Mouse (Mus musculus) hindbrain, embryonic 12.5 days (tissue): ENCODE data around the gene Ecm2. TPM values are rescaled to one million over a fixed set of nuclear protein-coding genes. Genes with fewer than 3 reads are reported as not detected.

Experiments used
- ATAC-seq: fragments of 200-750 bp; cut with Nextera tagmentation; 2 replicates; pipeline ENCODE4 v1.8.0; 2017; ENCODE audit warnings: moderate TSS enrichment; ENCODE audit not compliant: low FRiP score
- H3K27ac ChIP-seq: fragments of 300-500 bp; sonication (generic); 2 replicates; pipeline ENCODE4 v1.5.1; 2016; ENCODE audit warnings: mild to moderate bottlenecking
- H3K27me3 ChIP-seq: fragments of 300-500 bp; sonication (generic); 2 replicates; pipeline ENCODE4 v1.6.1; 2016; ENCODE audit warnings: mild to moderate bottlenecking
- H3K36me3 ChIP-seq: fragments of 300-500 bp; sonication (generic); 2 replicates; pipeline ENCODE4 v1.6.1; 2016; ENCODE audit warnings: mild to moderate bottlenecking
- H3K4me1 ChIP-seq: fragments of 300-500 bp; sonication (generic); 2 replicates; pipeline ENCODE4 v1.6.1; 2016
- H3K4me2 ChIP-seq: fragments of 300-500 bp; sonication (generic); replicated peaks from 2 replicates; pipeline ENCODE4 v1.6.1; 2016; ENCODE audit warnings: mild to moderate bottlenecking
- H3K4me3 ChIP-seq: fragments of 300-500 bp; sonication (generic); 2 replicates; pipeline ENCODE4 v1.5.1; 2016; ENCODE audit warnings: mild to moderate bottlenecking
- H3K9ac ChIP-seq: fragments of 300-500 bp; sonication (generic); 2 replicates; pipeline ENCODE4 v1.6.1; 2016; ENCODE audit warnings: mild to moderate bottlenecking, moderate library complexity
- H3K9me3 ChIP-seq: fragments of 300-500 bp; sonication (generic); replicated peaks from 2 replicates; pipeline ENCODE4 v1.6.1; 2016; ENCODE audit warnings: mild to moderate bottlenecking
- WGBS: fragments of 180-500 bp; shearing (Covaris S2); methylation state at CpG from one replicate; pipeline ENCODE4 v1.1.7; 2016; 5-methylcytosine and 5-hydroxymethylcytosine counted together
- polyA plus RNA-seq: library from polyadenylated mRNA; unstranded; fragments of >200 nt; fragmentation: Nextera tagmentation; extraction: Ambion mirVana; gene quantifications from 2 replicates; pipeline ENCODE4 v1.2.1, GENCODE M21; 2016

Gene Ecm2
- polyA plus RNA-seq, 1 experiment from 2014 or later = 1.4 TPM

DNA sequence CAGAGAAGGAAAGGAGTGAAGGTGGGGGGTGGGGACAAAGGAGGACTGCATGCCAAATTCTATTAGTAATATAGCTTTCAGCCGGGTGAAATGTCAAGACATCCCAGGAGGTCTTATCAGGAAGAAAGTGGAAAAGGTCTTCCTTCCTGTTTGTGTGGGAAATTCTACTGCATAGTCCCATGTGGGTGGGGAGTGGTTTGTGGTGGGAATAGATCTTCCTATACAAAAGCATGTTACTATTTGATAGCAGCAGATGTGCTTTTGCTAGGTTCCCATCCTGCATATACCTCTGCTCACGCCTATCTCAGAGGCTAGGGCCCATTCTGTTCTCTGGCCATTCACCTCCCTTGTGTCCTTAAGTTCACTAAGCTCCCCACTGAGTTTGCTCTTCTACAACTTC, 56.3 kb downstream of the Ecm2 start:
- H3K4me2 ChIP-seq = no peak overlapping the region
- no peaks in the 10 kb centered on the region for H3K27me3 ChIP-seq
- no peaks in the 10 kb centered on the region for H3K36me3 ChIP-seq
- no peaks in the 10 kb centered on the region for H3K9me3 ChIP-seq
- H3K9ac ChIP-seq = no peak overlapping the region
- no peak overlapping the region for H3K4me3 ChIP-seq
- no peak overlapping the region for H3K27ac ChIP-seq
- ATAC-seq = no peak
- H3K4me1 ChIP-seq = no peaks in the 10 kb centered on the region
- WGBS = 72% methylated on average over 2 of the region's 2 CpGs

DNA sequence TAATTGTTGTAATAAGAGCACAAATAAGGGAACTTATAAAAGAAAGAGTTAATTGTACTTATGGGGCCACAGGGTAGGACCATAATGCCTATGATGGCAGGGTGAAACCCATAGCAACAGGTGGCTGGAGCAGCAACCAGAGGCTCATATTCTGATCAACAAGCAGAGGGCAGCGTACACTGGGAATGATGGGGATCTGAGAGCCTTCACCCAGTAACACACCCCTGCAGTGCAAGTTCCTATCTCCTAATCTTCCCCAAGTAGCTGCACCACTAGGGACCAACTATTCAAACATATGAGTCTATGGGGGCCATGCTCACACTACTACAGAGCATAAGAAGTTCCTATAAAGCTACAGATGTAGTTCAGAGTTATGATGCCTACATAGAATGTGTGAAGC, 59.7 kb downstream of the Ecm2 start:
- no peak overlapping the region for H3K4me2 ChIP-seq
- 88% methylated on average over 1 of the region's 1 CpGs for WGBS
- no peak for ATAC-seq

DNA sequence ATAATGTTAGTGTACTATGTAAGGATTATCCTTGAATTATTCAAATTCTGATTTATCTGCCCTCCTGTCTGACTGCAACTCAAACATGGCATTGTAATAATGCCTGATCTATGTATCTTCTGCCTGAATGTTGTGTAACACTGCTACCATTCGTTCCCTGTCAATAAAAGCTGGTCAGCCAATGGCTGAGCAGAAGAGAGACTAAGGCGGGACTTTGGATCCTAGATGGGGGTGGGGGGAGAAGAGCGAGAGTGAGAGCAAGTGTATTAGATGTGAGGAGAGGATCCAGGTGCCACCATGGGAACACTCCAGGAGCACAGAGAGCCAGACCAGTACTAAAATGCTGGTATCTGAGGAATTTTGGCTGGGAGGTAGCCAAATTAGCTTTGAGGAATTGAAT, 65.8 kb downstream of the Ecm2 start:
- Histone ChIP-seq H3K9me3 (no peaks in the 10 kb centered on the region), H3K27ac (no peak overlapping the region), H3K9ac (no peak overlapping the region), H3K4me3 (no peak overlapping the region), H3K36me3 (no peaks in the 10 kb centered on the region), H3K4me1 (no peaks in the 10 kb centered on the region), H3K4me2 (no peak overlapping the region), H3K27me3 (no peaks in the 10 kb centered on the region)
- ATAC-seq = no peak
- WGBS = 66% methylated on average over 3 of the region's 3 CpGs

More for the DNA sequence above, 59.7 kb downstream of the Ecm2 start:
- Histone ChIP-seq H3K4me3 (no peak overlapping the region), H3K9ac (no peak overlapping the region), H3K27me3 (no peaks in the 10 kb centered on the region), H3K27ac (no peak overlapping the region), H3K4me1 (no peaks in the 10 kb centered on the region), H3K9me3 (no peaks in the 10 kb centered on the region), H3K36me3 (no peaks in the 10 kb centered on the region)

DNA sequence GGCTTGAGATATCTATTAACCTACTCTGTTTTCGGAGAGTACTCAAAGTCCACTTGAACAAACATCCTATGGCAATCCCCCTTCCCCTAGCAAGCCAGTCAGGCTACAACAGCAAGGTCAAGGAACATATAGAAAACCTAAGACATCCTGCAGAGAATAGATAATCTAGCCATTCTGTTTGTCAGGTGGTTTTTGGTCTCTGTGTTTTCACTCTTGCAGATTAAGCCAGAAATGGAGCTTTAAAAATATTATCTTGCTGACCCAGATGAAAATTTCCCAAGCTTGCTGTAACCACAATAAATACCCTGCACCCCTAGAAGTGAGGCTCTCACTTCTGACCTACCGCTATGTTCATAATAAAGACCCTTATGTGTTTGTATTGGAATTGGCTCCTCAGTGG, 66.8 kb downstream of the Ecm2 start:
- 87% methylated on average over 2 of the region's 2 CpGs for WGBS
- no peaks in the 10 kb centered on the region for H3K4me1 ChIP-seq
- ATAC-seq = no peak

DNA sequence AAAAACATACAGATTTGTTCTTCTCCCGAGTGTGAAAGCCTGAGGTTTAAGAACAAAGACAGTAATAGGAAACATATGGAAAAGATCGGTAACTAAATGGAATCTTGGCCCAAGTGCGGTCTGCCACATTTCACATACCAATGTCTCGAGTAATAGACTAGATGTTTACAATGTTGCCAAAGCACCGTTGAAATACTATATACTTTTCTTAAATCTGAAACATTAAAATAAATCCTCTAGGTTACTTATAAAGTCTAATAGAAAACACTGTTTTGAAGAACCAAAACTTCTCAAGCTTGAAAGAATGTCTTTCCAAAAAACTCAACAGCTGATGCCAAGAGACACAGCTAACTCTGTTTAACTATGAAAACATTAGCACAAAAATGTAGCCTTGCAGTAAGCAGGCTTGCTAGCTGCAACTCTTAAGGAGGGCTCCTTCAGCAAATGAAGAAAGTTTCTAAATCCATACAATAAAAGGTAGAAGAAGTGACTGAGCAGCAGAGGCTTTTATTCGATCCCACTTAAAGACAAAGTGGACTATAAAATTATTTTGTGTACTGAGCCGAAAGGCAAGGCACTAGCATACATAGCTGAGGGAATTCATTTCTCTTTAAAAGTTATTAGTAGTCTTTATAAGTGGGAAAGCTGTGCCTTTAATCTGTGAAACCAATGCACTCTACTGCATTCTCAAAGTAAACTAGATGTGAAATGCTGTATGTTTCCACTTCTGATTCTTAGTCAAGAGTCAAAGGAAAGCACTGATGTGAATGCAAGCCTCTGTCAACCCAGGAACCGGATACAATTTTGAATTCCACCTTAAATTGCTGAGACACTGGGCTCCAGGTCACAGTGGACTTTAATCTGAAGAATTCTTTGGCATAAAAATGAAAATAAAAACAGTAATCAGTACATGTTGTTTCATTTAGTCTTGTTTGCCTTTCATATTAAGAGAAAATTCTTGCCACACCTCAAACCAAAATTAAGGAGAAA, 77.2 kb downstream of the Ecm2 start, which contains the start of gene Omd:
Gene Omd (plus strand): TSS at position 922 of the 990 bp plus-strand sequence.
- H3K4me2 ChIP-seq = no peak within 1 kb of the TSS
- 78% methylated on average over 8 of the region's 8 CpGs for WGBS
- ATAC-seq = no peak

More for the DNA sequence above, 66.8 kb downstream of the Ecm2 start:
- no peak overlapping the region for H3K9ac ChIP-seq
- no peak overlapping the region for H3K4me2 ChIP-seq
- no peak overlapping the region for H3K4me3 ChIP-seq
- H3K36me3 ChIP-seq = no peaks in the 10 kb centered on the region
- no peaks in the 10 kb centered on the region for H3K27me3 ChIP-seq
- H3K27ac ChIP-seq = no peak overlapping the region
- no peaks in the 10 kb centered on the region for H3K9me3 ChIP-seq

More for the DNA sequence above, 77.2 kb downstream of the Ecm2 start, which contains the start of gene Omd:
- Histone ChIP-seq H3K27me3 (no peaks in the 10 kb centered on the region), H3K9ac (no peak within 1 kb of the TSS), H3K9me3 (no peaks in the 10 kb centered on the region), H3K27ac (0 out of 2 replicates have a peak within 1 kb of the TSS, but pooled peaks have one; percentile 17), H3K4me1 (no peaks in the 10 kb centered on the region), H3K4me3 (no peak within 1 kb of the TSS), H3K36me3 (no peaks in the 10 kb centered on the region)

Other genes with a start within 250 kb of the Ecm2 start
- gene Fgd3, start 184.5 kb upstream of the Ecm2 start, polyA plus RNA-seq = 1.1 and 1.2 TPM in 2 replicates
- gene Bicd2, start 163.2 kb upstream of the Ecm2 start, polyA plus RNA-seq = 40.7 and 44.2 TPM in 2 replicates
- 16.5 and 17.3 TPM in 2 replicates for gene Ippk, start 83.6 kb upstream of the Ecm2 start, polyA plus RNA-seq
- 0.79 and 1.3 TPM in 2 replicates for gene Tes3-ps, start 11.5 kb upstream of the Ecm2 start, polyA plus RNA-seq
- gene Aspn, start 39.6 kb downstream of the Ecm2 start, polyA plus RNA-seq = 3.0 and 4.8 TPM in 2 replicates
- 0.30 and 0.58 TPM in 2 replicates for gene Omd, start 77.7 kb downstream of the Ecm2 start, polyA plus RNA-seq
- gene Ogn, start 103.2 kb downstream of the Ecm2 start, polyA plus RNA-seq = 25.9 and 39.8 TPM in 2 replicates
- gene Cenpp, start 148.0 kb downstream of the Ecm2 start, polyA plus RNA-seq = 19.3 and 20.6 TPM in 2 replicates
- gene Nol8, start 148.3 kb downstream of the Ecm2 start, polyA plus RNA-seq = 23.7 and 29.4 TPM in 2 replicates
- 77.2 and 80.5 TPM in 2 replicates for gene Iars, start 177.3 kb downstream of the Ecm2 start, polyA plus RNA-seq